Mouse (Mus musculus): ENCODE measurements around the gene Lcn5. TPM values are rescaled to one million over a fixed set of nuclear protein-coding genes. Genes with fewer than 3 reads are reported as not detected.

Lcn5 gene
- polyA plus RNA-seq, 1 experiment from 2014 or later: not detected

GRCm38 (mm10) chr2:25661245-25661970, 3.7 kb downstream of the Lcn5 start:
- Histone ChIP-seq H3K9ac (ENCODE audit: low read length) (no peak overlapping the region), H3K4me1 (ENCODE audit: control insufficient read depth, insufficient read depth, low read length) (no peaks in the 10 kb centered on the region), H3K36me3 (ENCODE audit: control insufficient read depth, insufficient read depth, low read length) (no peaks in the 10 kb centered on the region), H3K27ac (ENCODE audit: low read depth, low read length) (no peak overlapping the region), H3K4me3 (ENCODE audit: low read depth, low read length) (no peak overlapping the region), H3K4me2 (no peak overlapping the region), H3K27me3 (ENCODE audit: control insufficient read depth, insufficient read depth, low read length) (no peaks in the 10 kb centered on the region), H3K9me3 (ENCODE audit: control insufficient read depth, low read length) (no peaks in the 10 kb centered on the region)
- no peak for DNase-seq (ENCODE audit: low spot score, missing footprints)
- 90% methylated on average over 6 of the region's 6 CpGs for WGBS
- no peak for ATAC-seq (ENCODE audit: low FRiP score)

GRCm38 (mm10) chr2:25663511-25663910, 5.8 kb downstream of the Lcn5 start:
- H3K4me3 ChIP-seq (ENCODE audit: low read depth, low read length): no peak overlapping the region
- H3K36me3 ChIP-seq (ENCODE audit: control insufficient read depth, insufficient read depth, low read length): no peaks in the 10 kb centered on the region

GRCm38 (mm10) chr2:25664125-25664524, 6.4 kb downstream of the Lcn5 start:
- Histone ChIP-seq H3K27ac (ENCODE audit: low read depth, low read length) (no peak overlapping the region), H3K4me2 (no peak overlapping the region), H3K4me3 (ENCODE audit: low read depth, low read length) (no peak overlapping the region), H3K4me1 (ENCODE audit: control insufficient read depth, insufficient read depth, low read length) (no peaks in the 10 kb centered on the region), H3K36me3 (ENCODE audit: control insufficient read depth, insufficient read depth, low read length) (no peaks in the 10 kb centered on the region), H3K9ac (ENCODE audit: low read length) (no peak overlapping the region), H3K9me3 (ENCODE audit: control insufficient read depth, low read length) (no peaks in the 10 kb centered on the region), H3K27me3 (ENCODE audit: control insufficient read depth, insufficient read depth, low read length) (no peaks in the 10 kb centered on the region)
- ATAC-seq (ENCODE audit: low FRiP score) (no peak), DNase-seq (ENCODE audit: low spot score, missing footprints) (no peak)
- 90% methylated on average over 5 of the region's 5 CpGs for WGBS

More at GRCm38 (mm10) chr2:25663511-25663910, 5.8 kb downstream of the Lcn5 start:
- Histone ChIP-seq H3K9ac (ENCODE audit: low read length) (no peak overlapping the region), H3K27ac (ENCODE audit: low read depth, low read length) (no peak overlapping the region), H3K27me3 (ENCODE audit: control insufficient read depth, insufficient read depth, low read length) (no peaks in the 10 kb centered on the region), H3K4me2 (no peak overlapping the region), H3K4me1 (ENCODE audit: control insufficient read depth, insufficient read depth, low read length) (no peaks in the 10 kb centered on the region), H3K9me3 (ENCODE audit: control insufficient read depth, low read length) (no peaks in the 10 kb centered on the region)
- DNase-seq (ENCODE audit: low spot score, missing footprints) (no peak), ATAC-seq (ENCODE audit: low FRiP score) (no peak)
- 62% methylated on average over 1 of the region's 1 CpGs for WGBS

GRCm38 (mm10) chr2:25666516-25666915, 8.8 kb downstream of the Lcn5 start:
- H3K27me3 ChIP-seq (ENCODE audit: control insufficient read depth, insufficient read depth, low read length): no peaks in the 10 kb centered on the region
- H3K9ac ChIP-seq (ENCODE audit: low read length): no peak overlapping the region
- no peaks in the 10 kb centered on the region for H3K9me3 ChIP-seq (ENCODE audit: control insufficient read depth, low read length)
- DNase-seq (ENCODE audit: low spot score, missing footprints) (no peak), ATAC-seq (ENCODE audit: low FRiP score) (no peak)
- WGBS: 77% methylated on average over 1 of the region's 1 CpGs
- H3K36me3 ChIP-seq (ENCODE audit: control insufficient read depth, insufficient read depth, low read length): no peaks in the 10 kb centered on the region
- H3K27ac ChIP-seq (ENCODE audit: low read depth, low read length): no peak overlapping the region
- H3K4me2 ChIP-seq: no peak overlapping the region
- no peak overlapping the region for H3K4me3 ChIP-seq (ENCODE audit: low read depth, low read length)
- no peaks in the 10 kb centered on the region for H3K4me1 ChIP-seq (ENCODE audit: control insufficient read depth, insufficient read depth, low read length)

- no peak for DNase-seq (ENCODE audit: low spot score, missing footprints)
- H3K4me1 ChIP-seq (ENCODE audit: control insufficient read depth, insufficient read depth, low read length): no peaks in the 10 kb centered on the region
- 88% methylated on average over 3 of the region's 3 CpGs for WGBS
- H3K27me3 ChIP-seq (ENCODE audit: control insufficient read depth, insufficient read depth, low read length): no peaks in the 10 kb centered on the region
- ATAC-seq (ENCODE audit: low FRiP score): no peak
- H3K4me3 ChIP-seq (ENCODE audit: low read depth, low read length): no peak within 1 kb of the TSS
- H3K4me2 ChIP-seq: no peak within 1 kb of the TSS
- no peaks in the 10 kb centered on the region for H3K9me3 ChIP-seq (ENCODE audit: control insufficient read depth, low read length)
- H3K36me3 ChIP-seq (ENCODE audit: control insufficient read depth, insufficient read depth, low read length): no peaks in the 10 kb centered on the region
- no peak within 1 kb of the TSS for H3K9ac ChIP-seq (ENCODE audit: low read length)
- H3K27ac ChIP-seq (ENCODE audit: low read depth, low read length): no peak within 1 kb of the TSS
Observed at GRCm38 (mm10) chr2:25676486-25676885, 18.7 kb downstream of the Lcn5 start, which contains the start of gene Lcn6. Gene Lcn6 (plus strand): TSS chr2:25676786.

- no peak for ATAC-seq (ENCODE audit: low FRiP score)
- Histone ChIP-seq H3K36me3 (ENCODE audit: control insufficient read depth, insufficient read depth, low read length) (no peaks in the 10 kb centered on the region), H3K9me3 (ENCODE audit: control insufficient read depth, low read length) (no peaks in the 10 kb centered on the region), H3K4me2 (no peak overlapping the region), H3K9ac (ENCODE audit: low read length) (no peak overlapping the region), H3K4me1 (ENCODE audit: control insufficient read depth, insufficient read depth, low read length) (no peaks in the 10 kb centered on the region), H3K27me3 (ENCODE audit: control insufficient read depth, insufficient read depth, low read length) (no peaks in the 10 kb centered on the region), H3K4me3 (ENCODE audit: low read depth, low read length) (no peak overlapping the region), H3K27ac (ENCODE audit: low read depth, low read length) (no peak overlapping the region)
- DNase-seq (ENCODE audit: low spot score, missing footprints): no peak
- 85% methylated on average over 6 of the region's 6 CpGs for WGBS
Observed at GRCm38 (mm10) chr2:25679559-25679958, 21.8 kb downstream of the Lcn5 start.

GRCm38 (mm10) chr2:25682426-25682825, 24.7 kb downstream of the Lcn5 start, which contains the start of gene Lcn10:
Gene Lcn10 (plus strand): TSS chr2:25682726.
- 64% methylated on average over 2 of the region's 2 CpGs for WGBS
- H3K36me3 ChIP-seq (ENCODE audit: control insufficient read depth, insufficient read depth, low read length): no peaks in the 10 kb centered on the region
- no peak within 1 kb of the TSS for H3K4me3 ChIP-seq (ENCODE audit: low read depth, low read length)
- ATAC-seq (ENCODE audit: low FRiP score) (no peak), DNase-seq (ENCODE audit: low spot score, missing footprints) (no peak)
- H3K9me3 ChIP-seq (ENCODE audit: control insufficient read depth, low read length): no peaks in the 10 kb centered on the region
- H3K27ac ChIP-seq (ENCODE audit: low read depth, low read length): no peak within 1 kb of the TSS
- H3K9ac ChIP-seq (ENCODE audit: low read length): no peak within 1 kb of the TSS
- no peaks in the 10 kb centered on the region for H3K27me3 ChIP-seq (ENCODE audit: control insufficient read depth, insufficient read depth, low read length)
- H3K4me1 ChIP-seq (ENCODE audit: control insufficient read depth, insufficient read depth, low read length): no peaks in the 10 kb centered on the region
- no peak within 1 kb of the TSS for H3K4me2 ChIP-seq

- WGBS: 59% methylated on average over 3 of the region's 4 CpGs
- Histone ChIP-seq H3K4me2 (no peak overlapping the region), H3K4me1 (ENCODE audit: control insufficient read depth, insufficient read depth, low read length) (no peaks in the 10 kb centered on the region), H3K27me3 (ENCODE audit: control insufficient read depth, insufficient read depth, low read length) (no peaks in the 10 kb centered on the region), H3K36me3 (ENCODE audit: control insufficient read depth, insufficient read depth, low read length) (no peaks in the 10 kb centered on the region), H3K9ac (ENCODE audit: low read length) (no peak overlapping the region), H3K9me3 (ENCODE audit: control insufficient read depth, low read length) (no peaks in the 10 kb centered on the region), H3K4me3 (ENCODE audit: low read depth, low read length) (no peak overlapping the region), H3K27ac (ENCODE audit: low read depth, low read length) (no peak overlapping the region)
- ATAC-seq (ENCODE audit: low FRiP score) (no peak), DNase-seq (ENCODE audit: low spot score, missing footprints) (no peak)
Observed at GRCm38 (mm10) chr2:25686941-25687340, 29.2 kb downstream of the Lcn5 start.

GRCm38 (mm10) chr2:25694605-25695004, 36.9 kb downstream of the Lcn5 start:
- no peak for ATAC-seq (ENCODE audit: low FRiP score)
- peak; percentile 97 for DNase-seq (ENCODE audit: low spot score, missing footprints)
- Histone ChIP-seq H3K9me3 (ENCODE audit: control insufficient read depth, low read length) (no peaks in the 10 kb centered on the region), H3K27ac (ENCODE audit: low read depth, low read length) (no peak overlapping the region), H3K9ac (ENCODE audit: low read length) (no peak overlapping the region), H3K4me2 (no peak overlapping the region), H3K4me3 (ENCODE audit: low read depth, low read length) (no peak overlapping the region), H3K36me3 (ENCODE audit: control insufficient read depth, insufficient read depth, low read length) (no peaks in the 10 kb centered on the region), H3K4me1 (ENCODE audit: control insufficient read depth, insufficient read depth, low read length) (no peaks in the 10 kb centered on the region), H3K27me3 (ENCODE audit: control insufficient read depth, insufficient read depth, low read length) (no peaks in the 10 kb centered on the region)

Measured in midbrain, embryonic 11.5 days (tissue).